Mouse (Mus musculus) left cerebral cortex, postnatal 25 days (tissue): ENCODE results near the gene Bace2. TPM values are rescaled to one million over a fixed set of nuclear protein-coding genes. Genes with fewer than 3 reads are reported as not detected.
A peak's percentile ranks its signal among the peaks of the same experiment; 100 is the strongest.

Source experiments
- DNase-seq, 2 experiments: peaks; one replicate each; pipeline ENCODE4 v3.0.0; 2022; ENCODE audit warnings: low spot score in 2 of 2, mixed read lengths in 1 of 2
- intact Hi-C: fragments of 180-260 bp; cut with DNase I; formaldehyde crosslinking; loops from one replicate; pipeline ENCODE4 v1.15.1; 2025
- total RNA-seq, 2 experiments: library from RNA; stranded (reverse); gene quantifications; 2 replicates each; pipeline ENCODE4 v1.2.3; 2021

The Bace2 gene
- total RNA-seq, 2 experiments from 2014 or later = 3.2 to 8.0 TPM

GRCm38 (mm10) chr16:97396436-97396835, 39.9 kb downstream of the Bace2 start:
- peak in 1 of 2 experiments; percentile 86 for DNase-seq
- intact Hi-C loops = no loop called here

- no peak for DNase-seq
- intact Hi-C loops = no loop called here
Measured at GRCm38 (mm10) chr16:97397945-97398531, 41.5 kb downstream of the Bace2 start.

- DNase-seq = no peak
- intact Hi-C loops = no loop called here
Measured at GRCm38 (mm10) chr16:97399991-97400390, 43.4 kb downstream of the Bace2 start.

GRCm38 (mm10) chr16:97401741-97402140, 45.2 kb downstream of the Bace2 start:
- DNase-seq = no peak
- intact Hi-C loops = no loop called here

- no peak for DNase-seq
- intact Hi-C loops = no loop called here
Measured at GRCm38 (mm10) chr16:97402213-97402785, 45.8 kb downstream of the Bace2 start.

GRCm38 (mm10) chr16:97405476-97406012, 49.0 kb downstream of the Bace2 start:
- peak in 1 of 2 experiments; percentile 43 for DNase-seq
- intact Hi-C loops = loop anchor here (1.0 kb wide), 1 partner anchor 25 kb away; no protein-coding TSS in a partner anchor

GRCm38 (mm10) chr16:97417896-97418542, 61.5 kb downstream of the Bace2 start:
- intact Hi-C loops = loop anchor here (5.0 kb wide), 2 partner anchors 61 to 106 kb away; partner anchors contain the start of gene Bace2
- peak; percentile 28 to 55 for DNase-seq

- DNase-seq = peak in 1 of 2 experiments; percentile 77
- intact Hi-C loops = loop anchor here (5.0 kb wide), 2 partner anchors 62 to 107 kb away; partner anchors contain the start of gene Bace2
Measured at GRCm38 (mm10) chr16:97418749-97419453, 62.4 kb downstream of the Bace2 start.

- no peak for DNase-seq
- intact Hi-C loops = no loop called here
Measured at GRCm38 (mm10) chr16:97421671-97422070, 65.1 kb downstream of the Bace2 start.

GRCm38 (mm10) chr16:97423627-97424026, 67.1 kb downstream of the Bace2 start:
- intact Hi-C loops = no loop called here
- DNase-seq = no peak

GRCm38 (mm10) chr16:97428026-97428425, 71.5 kb downstream of the Bace2 start:
- intact Hi-C loops = no loop called here
- no peak for DNase-seq

GRCm38 (mm10) chr16:97430091-97430490, 73.5 kb downstream of the Bace2 start:
- intact Hi-C loops = loop anchor here (1.0 to 5.0 kb wide), 3 partner anchors 25 to 103 kb away; partner anchors contain the start of gene Bace2
- DNase-seq = peak; percentile 38 to 94

- peak; percentile 40 to 86 for DNase-seq
- intact Hi-C loops = loop anchor here (5.0 kb wide), 2 partner anchors 74 to 104 kb away; partner anchors contain the start of gene Bace2
Measured at GRCm38 (mm10) chr16:97431328-97431727, 74.8 kb downstream of the Bace2 start.

GRCm38 (mm10) chr16:97434206-97434605, 77.7 kb downstream of the Bace2 start:
- no peak for DNase-seq
- intact Hi-C loops = loop anchor here (5.0 kb wide), 2 partner anchors 77 to 107 kb away; partner anchors contain the start of gene Bace2

GRCm38 (mm10) chr16:97437448-97438056, 81.0 kb downstream of the Bace2 start:
- intact Hi-C loops = no loop called here

GRCm38 (mm10) chr16:97438191-97438590, 81.6 kb downstream of the Bace2 start:
- intact Hi-C loops = no loop called here
- no peak for DNase-seq

More at GRCm38 (mm10) chr16:97437448-97438056, 81.0 kb downstream of the Bace2 start:
- DNase-seq = peak in 1 of 2 experiments; percentile 38

GRCm38 (mm10) chr16:97441967-97442366, 85.4 kb downstream of the Bace2 start:
- DNase-seq = peak; percentile 53 to 84
- intact Hi-C loops = no loop called here

- intact Hi-C loops = loop anchor here (2.0 kb wide), 1 partner anchor 125 kb away; no protein-coding TSS in a partner anchor
- DNase-seq = peak in 1 of 2 experiments; percentile 42
Measured at GRCm38 (mm10) chr16:97443670-97444263, 87.2 kb downstream of the Bace2 start.

GRCm38 (mm10) chr16:97447386-97447785, 90.8 kb downstream of the Bace2 start:
- intact Hi-C loops = no loop called here
- DNase-seq = peak in 1 of 2 experiments; percentile 13
